Mouse (Mus musculus): ENCODE data around the gene Jrkl.

Gene Jrkl

DNA sequence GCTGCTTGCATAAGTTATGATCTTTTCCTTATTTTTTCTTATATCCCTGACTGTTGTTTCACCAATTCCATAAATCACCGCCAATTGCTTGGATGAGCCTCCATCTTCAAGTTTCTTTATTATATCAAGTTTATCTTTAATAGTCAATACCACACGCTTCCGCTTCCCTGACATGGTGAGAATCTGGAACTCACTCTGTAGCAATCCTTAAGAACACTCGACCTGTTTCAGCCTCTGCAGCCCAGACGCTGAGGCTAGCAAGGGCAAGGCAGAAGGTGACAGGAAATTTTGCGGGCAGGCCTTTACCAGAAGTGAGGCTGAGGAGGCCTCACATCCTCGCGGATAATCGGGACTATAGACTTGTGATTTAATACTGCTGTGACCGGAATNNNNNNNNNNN lies at the start of gene Jrkl:
TSS of gene Jrkl (minus strand) at position 349 of the 400 bp plus-strand sequence.
- DNase-seq, result peak; percentile 46 to 57

DNA sequence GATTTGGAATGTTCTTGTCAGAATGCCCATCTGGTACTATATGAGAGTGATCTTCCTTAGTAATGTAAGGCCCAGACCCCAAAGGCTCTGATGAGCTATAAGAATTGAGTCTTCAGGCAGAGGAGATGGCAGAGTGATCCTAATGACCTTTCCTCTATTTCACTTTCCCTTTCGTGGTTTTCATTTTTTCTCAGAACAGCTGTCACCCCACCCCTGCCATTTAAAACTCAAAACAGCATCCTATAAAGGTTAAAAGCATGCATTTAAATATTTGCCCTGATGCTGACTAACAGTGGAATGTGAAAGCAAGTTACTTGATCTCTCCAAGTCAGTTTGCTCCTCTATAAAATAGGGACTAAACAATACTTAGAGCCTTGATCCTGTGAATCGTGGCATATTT lies 41.9 kb upstream of the Jrkl start:
- no peak for DNase-seq

DNA sequence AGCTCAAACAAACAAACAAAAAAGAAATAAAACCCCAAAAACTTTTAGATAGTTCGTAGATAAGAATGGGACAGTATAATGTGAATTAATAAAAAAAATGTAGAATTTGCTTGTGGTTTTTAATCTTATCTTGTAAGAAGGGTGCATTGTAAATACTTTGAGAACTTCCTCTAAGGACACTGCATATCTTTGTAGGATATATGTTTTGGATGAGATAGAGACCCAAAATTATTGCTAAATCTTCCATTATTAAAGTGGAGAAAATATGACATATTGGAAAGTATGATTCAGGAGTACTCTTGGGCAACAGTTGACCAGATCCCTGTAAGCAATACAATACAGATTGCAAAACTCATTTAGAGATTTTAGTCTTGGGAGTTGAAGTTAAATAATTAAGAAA lies 27.6 kb upstream of the Jrkl start:
- no peak for DNase-seq

DNA sequence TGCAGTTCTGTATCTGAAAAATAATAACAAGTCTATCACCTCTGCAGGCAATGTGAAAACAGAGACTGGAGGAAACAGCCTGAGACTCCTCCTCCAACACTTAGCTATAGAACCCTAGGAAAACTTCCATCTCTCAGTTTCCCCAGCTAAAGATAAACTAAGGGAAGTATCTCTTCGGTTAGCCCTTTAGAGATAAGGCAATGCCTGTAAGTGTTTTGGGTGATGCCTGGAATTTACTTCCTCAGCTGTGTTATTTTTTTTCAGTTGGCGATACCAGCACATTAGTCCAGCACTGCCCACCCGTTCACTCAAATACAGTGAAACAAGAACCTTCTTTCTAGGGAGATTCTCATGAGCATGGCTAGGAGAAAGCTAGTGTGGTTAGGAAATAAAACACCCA lies 15.4 kb upstream of the Jrkl start:
- DNase-seq, result no peak

DNA sequence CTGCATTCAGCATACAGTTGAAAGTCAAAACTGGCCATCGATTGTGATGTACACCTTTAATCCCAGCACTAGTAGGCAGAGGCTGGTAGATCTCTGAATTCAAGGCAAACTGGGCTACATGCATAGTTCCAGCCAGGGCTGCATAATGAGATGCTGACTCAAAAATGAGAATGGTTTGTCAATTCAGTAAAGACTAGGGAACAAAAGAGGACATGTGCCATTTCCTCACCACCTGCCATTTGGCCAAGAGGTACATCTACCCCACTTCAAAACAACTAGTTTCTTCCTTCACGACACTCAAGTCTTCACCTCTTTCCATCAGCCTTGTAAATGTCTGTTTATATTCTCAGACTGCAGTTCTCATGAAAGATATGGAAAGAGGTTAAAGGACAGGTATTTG lies 12.5 kb upstream of the Jrkl start:
- DNase-seq, result no peak

DNA sequence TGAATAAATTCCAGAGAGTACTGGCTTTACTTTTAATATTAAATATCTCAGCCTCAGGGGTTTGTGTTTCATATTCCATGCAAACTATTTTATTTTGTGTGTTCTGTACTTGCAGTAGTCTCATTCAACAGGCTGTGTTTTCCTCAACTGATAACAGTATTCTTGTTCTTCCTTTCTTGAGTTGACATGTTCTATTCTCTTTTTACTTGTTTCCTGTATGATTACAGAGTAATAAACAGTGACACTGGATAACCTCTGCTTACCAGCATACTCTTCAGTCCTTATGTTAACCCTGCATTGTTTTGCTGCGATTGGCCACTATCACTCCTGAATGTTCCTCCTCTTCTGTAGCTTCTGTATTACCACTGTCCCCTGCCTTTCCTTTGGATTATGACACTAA lies 11.1 kb upstream of the Jrkl start:
- no peak for DNase-seq

DNA sequence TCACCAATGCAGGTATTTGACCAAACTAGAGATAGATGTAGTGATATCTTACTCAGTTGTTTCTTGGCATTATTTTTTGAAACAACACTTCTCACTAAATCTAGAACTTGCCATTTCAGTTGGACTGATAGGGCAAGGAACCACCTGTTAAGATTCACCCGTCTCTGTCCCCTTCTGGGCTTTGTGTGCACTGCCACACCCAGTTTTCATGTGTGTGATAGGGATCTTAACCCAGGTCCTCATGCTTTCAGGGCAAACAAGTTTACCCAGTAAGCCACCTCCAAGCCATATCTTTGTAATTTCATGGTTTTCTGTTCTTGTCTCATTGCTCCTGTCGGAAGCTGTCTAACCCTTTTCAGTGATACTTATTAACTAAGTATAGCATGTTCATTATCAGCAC lies 5.6 kb upstream of the Jrkl start:
- DNase-seq, result no peak

DNA sequence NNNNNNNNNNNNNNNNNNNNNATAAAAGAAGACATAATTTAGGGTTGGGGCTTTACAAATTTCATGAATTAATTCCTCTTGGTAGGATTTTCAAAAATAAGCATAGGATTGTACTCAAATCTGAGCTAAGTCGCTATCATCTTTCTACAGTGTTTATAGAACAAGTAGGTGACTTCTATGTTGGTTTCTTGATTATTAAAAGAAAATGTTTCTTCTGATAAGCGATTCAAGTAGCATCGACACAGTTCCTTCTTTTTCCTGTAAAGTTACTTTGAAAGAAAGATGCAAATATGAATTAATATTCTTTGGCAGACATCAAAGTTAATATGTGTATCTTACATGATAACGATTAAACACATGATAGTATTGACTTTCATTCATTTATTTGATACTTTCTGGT lies 2.5 kb upstream of the Jrkl start:
- DNase-seq, result no peak

DNA sequence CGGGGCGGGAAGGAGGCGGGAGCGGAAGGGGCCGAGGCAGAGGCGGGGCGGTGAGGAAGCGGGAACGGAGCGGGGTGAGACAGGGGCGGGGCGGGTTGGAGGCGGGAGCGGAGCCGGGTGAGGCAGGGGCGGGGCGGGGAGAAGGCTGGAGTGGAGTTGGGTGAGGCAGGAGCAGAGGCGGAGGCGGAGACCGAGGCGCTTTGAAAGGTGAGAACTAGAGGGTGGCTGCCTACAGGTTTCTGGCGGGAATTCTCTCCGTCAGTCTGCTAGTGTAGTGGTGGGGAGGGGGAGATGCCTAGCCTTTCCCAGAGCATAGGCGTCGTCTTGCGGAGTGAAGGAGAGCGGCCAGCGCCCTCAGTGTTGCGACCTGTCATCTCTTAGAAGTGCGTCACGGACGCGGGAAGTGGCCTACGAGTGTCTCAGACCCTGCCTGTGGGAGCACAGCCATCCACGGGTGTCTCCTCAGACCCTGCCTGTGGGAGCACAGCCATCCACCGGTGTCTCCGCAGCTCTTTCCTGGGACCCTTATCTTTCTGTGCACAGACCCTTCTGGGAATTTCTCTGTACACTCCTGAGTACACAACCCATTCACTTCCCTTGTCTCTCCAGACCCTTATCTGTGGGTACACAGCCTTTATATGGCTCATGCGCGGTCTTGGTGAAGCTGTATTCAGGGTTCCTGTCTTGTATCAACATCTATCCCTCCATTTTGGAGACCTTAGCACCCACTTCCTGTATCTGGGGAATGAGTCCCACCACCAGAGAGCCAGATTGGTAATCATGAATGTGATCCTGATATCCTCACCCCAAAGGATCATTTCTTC lies 1.4 kb upstream of the Jrkl start, which contains the start of gene Ccdc82:
TSS of gene Ccdc82 (plus strand) at position 141 of the 824 bp plus-strand sequence.
- DNase-seq, result peak; percentile 92 to 97

DNA sequence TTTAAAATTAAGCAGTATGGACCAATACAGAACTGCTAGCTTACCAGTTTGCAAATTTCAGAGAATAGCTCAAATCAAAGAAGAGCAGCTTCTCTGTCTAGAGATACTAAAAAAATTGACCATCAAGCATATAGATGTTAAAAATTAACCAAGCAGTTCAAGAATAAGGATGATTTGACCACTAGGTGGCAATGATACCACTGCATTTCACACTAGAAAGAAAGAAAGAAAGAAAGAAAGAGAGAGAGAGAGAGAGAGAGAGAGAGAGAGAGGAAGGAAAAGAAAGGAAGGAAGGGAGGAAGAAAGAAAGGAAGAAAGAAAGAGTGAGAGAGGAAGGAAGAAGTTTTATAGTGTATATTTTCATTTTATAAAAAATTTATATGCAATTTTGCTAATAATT lies 3.3 kb downstream of the Jrkl start:
- peak in 1 of 2 experiments; percentile 45 for DNase-seq

DNA sequence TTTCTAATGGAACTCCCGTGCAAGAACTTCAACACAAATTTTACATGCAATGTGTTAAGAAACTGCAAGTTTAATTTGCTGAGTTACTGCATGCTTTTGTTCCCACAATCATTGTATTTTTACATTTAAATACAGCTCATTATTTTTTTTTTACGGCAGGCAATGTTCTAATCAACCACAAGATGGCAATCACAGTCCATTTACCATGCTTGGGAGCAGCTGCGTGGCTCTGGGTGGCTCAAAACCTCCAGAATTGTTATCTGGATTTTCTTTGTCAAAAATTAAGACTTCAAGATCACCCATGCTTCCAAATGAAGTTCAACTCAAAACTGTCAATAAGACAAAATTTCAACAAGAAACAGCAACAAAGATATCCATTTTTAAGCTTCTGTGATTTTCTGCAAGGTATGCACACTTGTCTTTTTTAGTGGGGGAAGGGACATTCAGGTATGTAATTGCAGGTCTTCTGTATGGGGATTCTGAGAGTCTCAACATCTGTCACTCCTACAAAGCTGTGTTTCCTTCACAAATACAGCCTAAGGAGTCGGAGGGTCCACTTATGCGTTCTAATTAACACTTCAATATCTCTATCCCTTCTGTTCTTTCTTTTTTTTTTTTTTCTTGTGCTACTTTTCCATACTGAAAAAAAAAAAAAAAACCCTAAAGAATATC lies 13.9 kb downstream of the Jrkl start:
- peak; percentile 38 to 59 for DNase-seq

DNA sequence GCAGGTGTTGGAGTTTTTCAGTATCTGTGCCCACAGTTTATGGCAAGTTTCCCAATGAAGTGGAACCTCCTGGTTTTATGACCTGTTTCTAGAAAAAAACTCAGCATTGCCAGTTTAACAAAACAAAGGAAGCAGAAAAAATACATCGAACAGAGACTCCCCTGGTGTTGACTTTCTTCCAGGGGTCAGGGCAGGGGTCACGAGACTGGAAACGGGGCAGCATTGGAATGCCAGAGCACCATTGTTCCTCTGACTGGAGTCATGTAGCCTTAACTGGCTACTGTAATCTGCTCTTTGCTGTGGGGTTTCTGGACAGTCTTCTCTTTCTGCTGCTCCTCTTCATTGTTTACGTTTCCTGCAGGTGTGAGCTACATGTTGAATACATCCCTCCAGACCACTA lies 15.1 kb downstream of the Jrkl start:
- DNase-seq, result no peak

DNA sequence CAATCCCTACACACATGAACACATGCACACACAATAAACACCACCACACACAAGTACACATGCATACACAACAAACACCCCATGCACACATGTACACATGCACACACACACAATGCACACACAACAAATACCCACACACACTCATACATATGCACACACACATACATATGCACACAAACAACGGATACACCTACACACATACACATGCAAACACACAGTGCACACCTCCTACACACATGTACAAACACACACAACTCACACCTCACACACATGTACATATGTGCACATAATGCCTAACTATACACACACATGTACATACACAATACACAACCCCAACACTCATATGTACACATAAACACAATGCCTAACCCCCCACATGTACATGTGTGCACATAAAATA lies 19.8 kb downstream of the Jrkl start:
- DNase-seq, result no peak

DNA sequence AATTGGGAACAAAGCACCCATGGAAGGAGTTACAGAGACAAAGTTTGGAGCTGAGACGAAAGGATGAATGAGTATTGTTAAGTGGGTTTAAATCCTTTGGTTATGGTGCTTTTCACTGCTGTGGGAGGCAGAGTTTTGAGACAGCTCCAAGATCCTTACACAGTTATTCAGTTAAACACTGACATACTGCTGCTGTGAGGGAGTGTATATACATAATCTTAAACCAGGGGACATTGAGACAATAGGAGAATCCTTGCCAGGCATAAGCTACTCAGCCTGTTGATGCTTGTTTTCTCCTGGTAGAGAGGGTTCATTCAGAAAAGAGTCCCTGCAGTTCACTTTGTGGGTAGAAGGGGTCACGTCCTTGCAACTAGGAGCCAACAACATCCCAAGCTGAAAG lies 39.3 kb downstream of the Jrkl start:
- no peak for DNase-seq

DNA sequence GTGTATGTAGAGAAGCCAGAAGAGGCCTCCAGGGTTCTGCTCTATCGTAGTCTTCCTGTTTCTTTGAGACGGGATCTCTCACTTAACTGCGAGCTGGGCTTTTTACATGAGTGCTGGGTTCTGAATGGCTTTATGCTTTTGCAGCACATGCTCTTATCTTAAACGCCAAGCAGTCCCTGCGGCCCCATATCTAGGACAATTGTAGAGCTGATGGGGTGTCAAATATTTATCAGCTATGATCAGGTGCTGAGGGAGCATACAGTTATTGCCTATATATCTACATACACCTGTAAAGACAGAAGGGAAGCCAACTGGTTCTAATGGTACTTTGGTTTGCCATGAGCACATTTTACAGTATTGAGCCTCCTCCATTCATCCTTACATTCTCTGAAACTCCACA lies 41.9 kb downstream of the Jrkl start:
- DNase-seq, result no peak

DNA sequence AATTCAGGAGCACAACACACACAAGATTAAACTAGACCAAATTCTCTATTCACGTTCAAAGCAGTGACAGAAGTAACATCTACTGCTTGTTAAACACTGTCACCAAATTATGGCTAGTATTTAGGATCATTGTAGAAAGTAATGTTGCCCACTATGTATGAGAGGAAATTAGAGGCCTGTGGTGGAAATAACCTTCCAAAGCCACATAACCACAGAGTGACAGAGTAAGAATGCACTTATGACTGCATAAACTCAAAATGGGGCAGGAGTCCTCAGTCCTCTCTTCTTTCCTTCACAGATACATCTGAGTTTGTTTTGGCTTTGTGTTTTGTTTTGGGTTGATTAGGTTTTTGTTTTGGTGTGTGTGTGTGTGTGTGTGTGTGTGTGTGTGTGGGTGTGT lies 42.5 kb downstream of the Jrkl start:
- DNase-seq, result no peak

DNA sequence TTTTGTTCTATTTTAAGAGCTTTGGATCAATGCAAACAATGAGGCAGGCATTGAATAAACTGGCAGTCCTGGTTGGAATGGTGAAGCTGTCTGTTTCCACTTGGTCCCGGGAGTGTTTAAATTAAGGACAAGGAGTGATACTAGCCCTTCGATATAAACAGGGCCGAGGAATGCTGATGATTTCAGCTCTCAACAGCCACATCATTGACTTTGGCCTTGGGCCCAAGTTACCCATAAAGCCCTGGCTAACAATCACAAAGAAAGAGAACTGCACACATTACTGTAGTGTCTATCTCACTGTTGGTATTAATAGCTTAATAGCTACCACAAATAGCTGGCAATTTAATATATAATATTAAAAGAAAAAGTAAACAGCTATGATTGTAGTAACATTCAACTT lies 45.5 kb downstream of the Jrkl start:
- DNase-seq, result no peak

DNA sequence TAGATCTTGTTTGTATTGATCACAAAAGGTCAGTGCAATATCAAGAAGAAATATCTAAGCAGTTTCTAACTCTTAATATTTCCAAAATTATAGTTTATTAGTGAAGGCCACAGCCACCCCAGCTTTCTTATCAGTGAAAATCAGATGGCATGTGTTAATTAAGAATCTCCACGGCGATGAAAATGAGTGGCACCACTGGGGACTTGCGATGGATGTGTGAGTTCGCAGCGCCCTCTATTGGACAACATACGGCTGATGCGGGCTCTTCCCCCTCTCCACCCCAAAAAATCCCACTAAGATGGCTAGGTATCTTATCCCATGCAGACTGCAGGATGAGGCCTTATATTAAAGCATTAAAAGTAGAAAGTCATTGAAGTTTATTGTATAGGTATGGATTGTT lies 49.9 kb downstream of the Jrkl start:
- peak; percentile 50 to 63 for DNase-seq

DNA sequence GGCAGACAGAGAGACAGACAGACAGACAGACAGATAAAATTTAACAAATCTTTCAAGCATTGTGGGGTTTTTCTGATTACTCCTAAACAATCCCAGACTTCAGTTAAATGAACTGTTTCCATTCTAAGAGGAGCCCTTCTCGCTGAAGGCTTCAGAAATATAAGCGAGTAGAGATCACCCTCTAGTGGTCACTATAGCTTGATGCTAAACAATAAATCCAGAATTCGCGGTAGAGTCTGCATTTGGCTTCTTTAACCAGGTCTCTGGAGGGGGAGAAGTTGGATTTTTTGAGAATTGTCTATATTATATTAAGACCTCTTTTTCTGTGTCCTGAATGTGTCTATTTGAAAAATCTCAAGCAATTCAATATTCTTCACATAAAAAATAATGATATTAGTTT lies 50.4 kb downstream of the Jrkl start:
- peak; percentile 18 to 59 for DNase-seq

DNA sequence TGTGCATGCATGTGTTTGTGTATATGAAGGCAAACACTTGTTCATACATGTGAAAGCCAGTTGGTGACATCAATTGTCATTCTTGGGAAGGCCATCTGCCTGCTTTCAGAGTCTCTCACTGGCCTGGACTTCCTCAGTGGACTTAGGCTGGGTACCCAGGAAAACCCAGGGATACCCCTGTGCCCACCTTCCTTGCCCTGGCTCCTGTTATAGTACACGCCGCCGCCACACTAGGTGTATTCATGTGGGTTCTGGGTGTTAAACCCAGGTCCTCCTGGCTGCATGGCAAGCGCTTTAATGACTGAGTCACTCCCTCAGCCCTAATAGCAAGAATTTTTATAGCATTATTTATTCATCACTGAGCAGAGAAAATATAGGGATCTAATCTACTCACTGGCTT lies 51.0 kb downstream of the Jrkl start:
- DNase-seq, result no peak

All from cerebellum, postnatal 14 days (tissue).